Mouse (Mus musculus): ENCODE data around the gene Ndufab1. TPM values are rescaled to one million over a fixed set of nuclear protein-coding genes. Genes with fewer than 3 reads are reported as not detected.

The Ndufab1 gene
- polyA plus RNA-seq, 1 experiment from 2014 or later = 716 TPM

Other genes starting within 250 kb of the Ndufab1 start
- gene Scnn1b, start 236.8 kb downstream of the Ndufab1 start, polyA plus RNA-seq (2016; fragmentation: Nextera tagmentation; extraction: Ambion mirVana) = not detected in 2 replicates
- gene Cog7, start 120.2 kb downstream of the Ndufab1 start, polyA plus RNA-seq (2016; fragmentation: Nextera tagmentation; extraction: Ambion mirVana) = 25.2 and 25.6 TPM in 2 replicates
- gene Gga2, start 80.7 kb downstream of the Ndufab1 start, polyA plus RNA-seq (2016; fragmentation: Nextera tagmentation; extraction: Ambion mirVana) = 160 and 166 TPM in 2 replicates
- gene Ubfd1, start 34.7 kb downstream of the Ndufab1 start, polyA plus RNA-seq (2016; fragmentation: Nextera tagmentation; extraction: Ambion mirVana) = 94.6 and 100.0 TPM in 2 replicates
- gene Ears2, start 34.6 kb downstream of the Ndufab1 start, polyA plus RNA-seq (2016; fragmentation: Nextera tagmentation; extraction: Ambion mirVana) = 15.9 and 16.1 TPM in 2 replicates
- 21.8 and 22.7 TPM in 2 replicates for gene Palb2, start 31.1 kb upstream of the Ndufab1 start, polyA plus RNA-seq (2016; fragmentation: Nextera tagmentation; extraction: Ambion mirVana)
- 108 and 114 TPM in 2 replicates for gene Dctn5, start 31.2 kb upstream of the Ndufab1 start, polyA plus RNA-seq (2016; fragmentation: Nextera tagmentation; extraction: Ambion mirVana)
- 160 and 161 TPM in 2 replicates for gene Plk1, start 57.6 kb upstream of the Ndufab1 start, polyA plus RNA-seq (2016; fragmentation: Nextera tagmentation; extraction: Ambion mirVana)
- gene Ern2, start 84.3 kb upstream of the Ndufab1 start, polyA plus RNA-seq (2016; fragmentation: Nextera tagmentation; extraction: Ambion mirVana) = 0.14 TPM in 1 of 2 replicates, not detected in the other
- gene Chp2, start 117.6 kb upstream of the Ndufab1 start, polyA plus RNA-seq (2016; fragmentation: Nextera tagmentation; extraction: Ambion mirVana) = not detected in 2 replicates
- gene Prkcb, start 186.9 kb upstream of the Ndufab1 start, polyA plus RNA-seq (2016; fragmentation: Nextera tagmentation; extraction: Ambion mirVana) = 4.7 and 6.7 TPM in 2 replicates

Measured in limb, embryonic 12.5 days (tissue).